Mouse (Mus musculus) G1E (cell line): ENCODE data around the gene Dbp. TPM values are rescaled to one million over a fixed set of nuclear protein-coding genes. Genes with fewer than 3 reads are reported as not detected.

Experiments
- ATAC-seq: 2 replicates; pipeline ENCODE4 v1.8.0; 2016; ENCODE audit warnings: mild to moderate bottlenecking; ENCODE audit not compliant: insufficient number of reproducible peaks, poor library complexity, low FRiP score, severe bottlenecking; ENCODE audit errors: extremely low read depth
- DNase-seq: peaks from one replicate; pipeline ENCODE4 v3.0.0; 2012; ENCODE audit warnings: low spot score
- H3K27me3 ChIP-seq: 2 replicates; pipeline ENCODE4 v1.6.1; 2012; ENCODE audit warnings: mild to moderate bottlenecking, low read length, inconsistent platforms; ENCODE audit not compliant: insufficient read depth
- H3K36me3 ChIP-seq: replicated peaks from 2 replicates; pipeline ENCODE3; 2012; ENCODE audit warnings: mild to moderate bottlenecking, inconsistent platforms
- H3K4me1 ChIP-seq: 2 replicates; pipeline ENCODE4 v1.6.1; 2012; ENCODE audit warnings: low read depth, low read length, inconsistent platforms, mixed read lengths; ENCODE audit not compliant: insufficient read depth
- H3K4me3 ChIP-seq: 2 replicates; pipeline ENCODE4 v1.5.1; 2012; ENCODE audit warnings: low read depth, mild to moderate bottlenecking, inconsistent platforms, low read length, moderate library complexity, mixed read lengths
- H3K9me3 ChIP-seq: replicated peaks from 2 replicates; pipeline ENCODE4 v1.6.1; 2012; ENCODE audit warnings: inconsistent platforms
- CTCF ChIP-seq: IDR thresholded peaks from 2 replicates; pipeline ENCODE4 v1.5.1; 2012; ENCODE audit warnings: low read depth, low read length, inconsistent platforms, mixed read lengths
- GATA1 ChIP-seq: IDR thresholded peaks from 2 replicates; pipeline ENCODE4 v1.6.1; 2012; ENCODE audit warnings: borderline replicate concordance, low read length, inconsistent platforms, mixed read lengths
- GATA2 ChIP-seq: IDR thresholded peaks from 2 replicates; pipeline ENCODE4 v1.6.1; 2012; ENCODE audit warnings: low read depth, low read length, inconsistent platforms, borderline replicate concordance
- POLR2AphosphoS5 ChIP-seq: IDR thresholded peaks from 2 replicates; pipeline ENCODE4 v1.6.1; 2012; ENCODE audit warnings: low read depth, low read length, inconsistent platforms; ENCODE audit not compliant: insufficient replicate concordance
- TAL1 ChIP-seq: conservative IDR thresholded peaks from 2 replicates; pipeline ENCODE4 v1.6.1; 2012; ENCODE audit warnings: low read depth, low read length, inconsistent platforms, mixed read lengths
- polyA plus RNA-seq: library from polyadenylated mRNA; stranded (reverse); fragments of >175 nt; gene quantifications from 2 replicates; pipeline ENCODE4 v1.2.3, GENCODE M21; 2012
- total RNA-seq, 2 experiments: library from RNA; stranded (forward) in 1 of 2; stranded (reverse) in 1 of 2; fragments of 200-1000 nt in 1 of 2; fragments of >200 nt in 1 of 2; fragmentation: Nextera tagmentation in 1 of 2; gene quantifications; 2 replicates each; pipeline ENCODE4 v1.2.3; 2014 to 2017

Dbp gene
- total and polyA plus RNA-seq, 3 experiments, result 18.0 to 33.7 (median 30.2) TPM

GRCm38 (mm10) chr7:45710477-45711191 lies 5.7 kb downstream of the Dbp start:
- DNase-seq (no peak), ATAC-seq (no peak)
- peaks cover 69% of the 10 kb centered on the region for H3K36me3 ChIP-seq
- no peak overlapping the region for H3K4me3 ChIP-seq
- TF ChIP-seq GATA1 (no peak), CTCF (no peak), TAL1 (no peak), POLR2AphosphoS5 (no peak), GATA2 (no peak)
- no peaks in the 10 kb centered on the region for H3K27me3 ChIP-seq
- H3K4me1 ChIP-seq, result peaks cover 74% of the 10 kb centered on the region
- H3K9me3 ChIP-seq, result no peaks in the 10 kb centered on the region

- Histone ChIP-seq H3K4me3 (no peak overlapping the region), H3K27me3 (no peaks in the 10 kb centered on the region), H3K36me3 (peaks cover 77% of the 10 kb centered on the region), H3K9me3 (no peaks in the 10 kb centered on the region), H3K4me1 (peaks cover 75% of the 10 kb centered on the region)
- no peak for DNase-seq
- TF ChIP-seq GATA2 (no peak), POLR2AphosphoS5 (no peak), CTCF (no peak), TAL1 (no peak), GATA1 (no peak)
- no peak for ATAC-seq
Measured at GRCm38 (mm10) chr7:45711316-45712021, 6.6 kb downstream of the Dbp start.

- DNase-seq (no peak), ATAC-seq (no peak)
- TF ChIP-seq CTCF (no peak), GATA2 (no peak), TAL1 (no peak), GATA1 (no peak), POLR2AphosphoS5 (no peak)
- H3K4me3 ChIP-seq, result no peak overlapping the region
- H3K36me3 ChIP-seq, result peaks cover 80% of the 10 kb centered on the region
- no peaks in the 10 kb centered on the region for H3K9me3 ChIP-seq
- no peaks in the 10 kb centered on the region for H3K27me3 ChIP-seq
- peaks cover 77% of the 10 kb centered on the region for H3K4me1 ChIP-seq
Measured at GRCm38 (mm10) chr7:45712022-45712757, 7.3 kb downstream of the Dbp start.

- Histone ChIP-seq H3K27me3 (no peaks in the 10 kb centered on the region), H3K4me3 (no peak overlapping the region), H3K4me1 (peaks cover 66% of the 10 kb centered on the region), H3K36me3 (peaks cover 78% of the 10 kb centered on the region), H3K9me3 (no peaks in the 10 kb centered on the region)
- ATAC-seq (no peak), DNase-seq (no peak)
- TF ChIP-seq TAL1 (no peak), POLR2AphosphoS5 (no peak), GATA2 (no peak), CTCF (no peak), GATA1 (no peak)
Measured at GRCm38 (mm10) chr7:45713396-45713795, 8.5 kb downstream of the Dbp start.

GRCm38 (mm10) chr7:45713881-45714520 lies 9.1 kb downstream of the Dbp start:
- no peak for ATAC-seq
- Histone ChIP-seq H3K36me3 (peaks cover 76% of the 10 kb centered on the region), H3K4me3 (peak overlapping the region; percentile 77)

GRCm38 (mm10) chr7:45714630-45715089 lies 9.8 kb downstream of the Dbp start:
- Histone ChIP-seq H3K27me3 (no peaks in the 10 kb centered on the region), H3K4me1 (peaks cover 61% of the 10 kb centered on the region), H3K9me3 (no peaks in the 10 kb centered on the region), H3K4me3 (peak overlapping the region; percentile 77), H3K36me3 (peaks cover 76% of the 10 kb centered on the region)
- ATAC-seq (no peak), DNase-seq (no peak)
- TF ChIP-seq POLR2AphosphoS5, result no peak
- TF ChIP-seq GATA2, result no peak
- no peak for TF ChIP-seq GATA1
- no peak for TF ChIP-seq CTCF
- no peak for TF ChIP-seq TAL1

More at GRCm38 (mm10) chr7:45713881-45714520, 9.1 kb downstream of the Dbp start:
- Histone ChIP-seq H3K9me3 (no peaks in the 10 kb centered on the region), H3K27me3 (no peaks in the 10 kb centered on the region), H3K4me1 (peaks cover 60% of the 10 kb centered on the region)
- no peak for DNase-seq
- TF ChIP-seq CTCF (no peak), GATA2 (no peak), TAL1 (no peak), GATA1 (no peak), POLR2AphosphoS5 (no peak)
